Comparison of ENCODE assay signal across 9 mouse cellular contexts in the genomic region with DNA sequence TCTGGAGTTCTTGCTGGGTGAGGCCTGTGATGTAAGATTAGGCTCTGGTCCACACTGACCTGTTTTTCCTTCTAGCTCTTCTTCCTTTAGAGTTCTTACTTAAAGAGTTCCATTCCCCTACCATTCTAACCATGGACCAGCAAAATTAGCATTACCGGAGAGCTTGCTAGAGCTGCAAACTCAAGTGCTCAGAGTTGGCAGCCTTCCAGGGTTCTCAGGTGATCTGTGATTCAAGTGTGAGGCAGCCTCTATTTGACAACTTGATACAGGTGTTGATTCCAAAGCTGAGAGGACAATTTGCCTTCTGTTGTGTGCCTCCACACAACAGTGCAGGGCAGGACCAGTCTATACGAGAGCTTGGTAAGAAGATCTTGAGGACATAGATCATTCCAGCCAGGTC. TPM values are rescaled to one million over a fixed set of nuclear protein-coding genes. Genes with fewer than 3 reads are reported as not detected.
DNase-seq lines count a peak whose midpoint lies in the region; ATAC-seq and TF ChIP-seq lines count a peak whose summit lies in the region.
"Had no signal": no experiment of that assay in that cellular context is flagged by ENCODE, and none has a peak within 500 bp of the region (broad histone marks: within the 10 kb centered on the region; RNA-seq: fewer than 3 reads in every experiment).

No protein-coding gene starts in this region.

- H3K4me2 ChIP-seq in heart, embryonic 15.5 days = no peak overlapping the region
- no peak overlapping the region for H3K4me2 ChIP-seq in midbrain, embryonic 13.5 days (replicated peaks)
- H3K4me2 ChIP-seq: neural tube, embryonic 12.5 days had no signal

- TF ChIP-seq CTCF in lung, adult 2 months (IDR thresholded peaks at IDR 0.05; ENCODE audit: insufficient read depth, low read length) = no peak

- no peak for TF ChIP-seq POLR2A in lung, adult 2 months (IDR thresholded peaks at IDR 0.05; ENCODE audit: borderline replicate concordance, extremely low read depth, low read depth, low read length)

- ATAC-seq in heart, embryonic 15.5 days (replicated peaks; ENCODE audit: insufficient number of reproducible peaks, insufficient read depth, low FRiP score, low read depth) = no peak
- no peak for ATAC-seq in erythroid progenitor cell, adult 5-6 weeks (replicated peaks; ENCODE audit: low FRiP score, poor library complexity, severe bottlenecking)
- no peak for ATAC-seq in midbrain, embryonic 13.5 days
- ATAC-seq in frontal cortex, adult (ENCODE audit: low TSS enrichment) = no peak

- no peak for DNase-seq in heart, adult 8-10 months (ENCODE audit: low spot score)
- peak; percentile 19 for DNase-seq in urinary bladder, postnatal 25 days (ENCODE audit: low spot score)
- DNase-seq in urinary bladder, postnatal 4 days (ENCODE audit: low spot score in 2 of 2) = no peak
- peak; percentile 56 for DNase-seq in lung, adult 2 months

- H3K27ac ChIP-seq in heart, embryonic 15.5 days = peak overlapping the region; percentile 46
- H3K27ac ChIP-seq in midbrain, embryonic 13.5 days = no peak overlapping the region
- H3K27ac ChIP-seq: neural tube, embryonic 12.5 days had no signal

- H3K4me3 ChIP-seq in heart, embryonic 15.5 days = no peak overlapping the region
- no peak overlapping the region for H3K4me3 ChIP-seq in lung, adult 2 months (replicated peaks; ENCODE audit: extremely low read depth, low read depth, low read length)
- no peak overlapping the region for H3K4me3 ChIP-seq in midbrain, embryonic 13.5 days (replicated peaks)
- H3K4me3 ChIP-seq: neural tube, embryonic 12.5 days had no signal

- H3K9ac ChIP-seq in heart, embryonic 15.5 days = no peak overlapping the region
- no peak overlapping the region for H3K9ac ChIP-seq in midbrain, embryonic 13.5 days (replicated peaks)
- H3K9ac ChIP-seq: neural tube, embryonic 12.5 days had no signal

- WGBS in heart, embryonic 15.5 days = 42% methylated on average over 2 of the region's 2 CpGs
- WGBS in lung, adult 2 months = 57% methylated on average over 2 of the region's 2 CpGs
- WGBS in midbrain, embryonic 13.5 days = 79% methylated on average over 2 of the region's 2 CpGs

- peaks cover 66% of the 10 kb centered on the region for H3K4me1 ChIP-seq in heart, embryonic 15.5 days (replicated peaks)
- peaks cover 5% of the 10 kb centered on the region for H3K4me1 ChIP-seq in lung, adult 2 months (ENCODE audit: control insufficient read depth, insufficient read depth, low read length)
- no peaks in the 10 kb centered on the region for H3K4me1 ChIP-seq in midbrain, embryonic 13.5 days (replicated peaks)
- H3K4me1 ChIP-seq: neural tube, embryonic 12.5 days had no signal

- no peaks in the 10 kb centered on the region for H3K9me3 ChIP-seq in heart, embryonic 15.5 days (replicated peaks)
- H3K9me3 ChIP-seq in midbrain, embryonic 13.5 days = no peaks in the 10 kb centered on the region
- H3K9me3 ChIP-seq: neural tube, embryonic 12.5 days had no signal

- H3K27me3 ChIP-seq in heart, embryonic 15.5 days = no peaks in the 10 kb centered on the region
- H3K27me3 ChIP-seq in midbrain, embryonic 13.5 days = no peaks in the 10 kb centered on the region
- H3K27me3 ChIP-seq: neural tube, embryonic 12.5 days had no signal

- H3K36me3 ChIP-seq in heart, embryonic 15.5 days = no peaks in the 10 kb centered on the region
- no peaks in the 10 kb centered on the region for H3K36me3 ChIP-seq in midbrain, embryonic 13.5 days
- H3K36me3 ChIP-seq: neural tube, embryonic 12.5 days had no signal

RNA-seq across cellular contexts. Expression of gene Eepd1, which starts 31.7 kb away (rescaled TPM):
- polyA plus RNA-seq in heart, embryonic 15.5 days (2015; fragmentation: Nextera tagmentation; extraction: Ambion mirVana) = 21.4 and 21.5 TPM in 2 replicates
- total RNA-seq in heart, adult 8-10 months (2022) = 10 to 100 TPM; 16.6 to 24.4 (median 20.6) TPM
- polyA plus RNA-seq in lung, adult 2 months (2012; rRNA removed) = 7.3 and 8.4 TPM in 2 replicates
- 0.42 and 0.72 TPM in 2 replicates for total RNA-seq in erythroid progenitor cell, adult 5-6 weeks (2015; ENCODE audit: low replicate concordance)
- 2.2 TPM in 1 of 2 replicates, not detected in the other for total RNA-seq in erythroid progenitor cell, adult 5-6 weeks (2017; ENCODE audit: low replicate concordance)
- 5.1 and 5.3 TPM in 2 replicates for polyA plus RNA-seq in midbrain, embryonic 13.5 days (2015; fragmentation: Nextera tagmentation; extraction: Ambion mirVana)

Comparison
In these comparisons a context has a peak if more than half of its experiments do, and no peak if none do; other contexts are left out.
1. DNase-seq: peak in urinary bladder, postnatal 25 days (single experiment) and lung, adult 2 months (single experiment); none in heart, adult 8-10 months (single experiment) and urinary bladder, postnatal 4 days (0 of 2).